Mouse (Mus musculus): ENCODE results near the gene Luc7l2.

Luc7l2 gene

GRCm38 (mm10) chr6:38650263-38650937 is 99.3 kb downstream of the Luc7l2 start:
- peak; percentile 87 for DNase-seq (ENCODE audit: low read depth, low spot score)
